Mouse (Mus musculus) liver, embryonic 14.5 days (tissue): ENCODE data around the gene Fbxl17.

Experiments used
- CTCF ChIP-seq: IDR thresholded peaks from 2 replicates; pipeline ENCODE4 v1.5.1; 2016; ENCODE audit warnings: antibody characterized with exemption, low read depth, control low read depth
- EP300 ChIP-seq: IDR thresholded peaks from 2 replicates; pipeline ENCODE4 v1.6.1; 2016; ENCODE audit warnings: antibody characterized with exemption, low read depth

DNA sequence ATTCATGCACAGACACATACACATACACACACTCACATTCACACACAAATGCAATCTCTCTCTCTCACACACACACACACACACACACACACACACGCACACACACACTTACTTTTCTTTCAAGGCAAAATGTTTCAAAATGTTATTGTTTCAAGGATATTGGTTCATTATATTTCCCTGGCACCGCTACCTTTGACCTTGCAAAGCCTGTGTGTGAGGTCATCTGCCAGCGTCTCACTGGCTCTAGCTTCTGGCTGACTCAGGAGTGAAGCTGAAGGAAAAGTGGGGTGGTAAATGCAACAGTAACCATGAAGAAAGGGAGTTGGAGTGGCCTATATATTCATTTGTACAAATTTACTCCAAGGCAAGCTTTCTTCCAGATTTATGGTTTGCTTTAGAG is 442.8 kb downstream of the Fbxl17 start:
- TF ChIP-seq CTCF = no peak
- no peak for TF ChIP-seq EP300
